Mouse (Mus musculus) hindlimb bud, embryonic 11.5 days (tissue): ENCODE results near the gene Gpr35.

Experiments used
- DNase-seq: peaks from one replicate; pipeline ENCODE4 v3.0.0-alpha.2; 2012; ENCODE audit warnings: low read depth, low spot score; ENCODE audit errors: extremely low spot score

The Gpr35 gene

DNA sequence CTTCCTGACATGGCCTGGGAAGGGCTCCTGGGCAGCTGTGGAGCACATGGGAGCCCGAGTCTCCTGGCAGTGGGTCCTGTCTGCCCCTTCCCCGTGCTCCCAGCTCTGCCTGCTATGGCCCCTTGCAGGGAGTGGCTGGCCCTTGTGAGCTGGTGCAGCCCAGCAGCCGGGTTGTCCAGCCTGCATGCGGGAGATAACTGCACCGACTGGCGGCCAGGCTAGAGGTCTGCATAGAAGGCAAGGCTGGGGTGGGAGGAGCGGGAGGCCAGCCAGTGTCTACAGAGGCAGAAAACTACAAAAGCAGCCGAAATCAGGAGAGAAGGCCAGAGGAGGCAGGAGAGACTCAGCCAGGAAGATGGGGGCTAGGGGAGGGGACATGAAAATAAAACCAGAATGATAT, 83.3 kb downstream of the Gpr35 start:
- no peak for DNase-seq

DNA sequence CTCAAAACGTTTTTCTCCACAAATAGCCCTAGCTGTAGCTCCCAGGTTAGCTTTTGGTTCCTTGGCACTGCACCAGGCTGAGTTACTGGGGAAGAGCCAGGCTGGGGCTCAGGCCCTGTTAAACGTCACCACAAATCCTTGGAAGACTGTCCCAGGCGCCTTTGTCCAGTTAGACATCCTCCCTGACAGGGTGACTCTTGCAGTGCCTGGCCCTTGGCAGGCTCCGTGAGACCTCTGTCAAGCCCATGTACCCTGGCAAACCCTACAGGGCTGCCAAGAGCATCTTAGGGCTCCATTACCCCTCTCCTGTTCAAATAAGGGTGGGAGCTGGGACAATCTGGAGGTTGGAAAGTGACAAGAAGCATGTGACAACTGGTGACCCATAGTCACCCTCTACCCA, 85.3 kb downstream of the Gpr35 start:
- no peak for DNase-seq
